Mouse (Mus musculus): Measurements from ENCODE around the gene Cdc42se2.

- TF ChIP-seq MAX (IDR thresholded peaks at IDR 0.05; ENCODE audit: low read length) (no peak), IRF4 (IDR thresholded peaks at IDR 0.05; ENCODE audit: low read depth, low read length) (no peak), CHD2 (IDR thresholded peaks at IDR 0.05; ENCODE audit: low read length) (no peak), POLR2A (IDR thresholded peaks at IDR 0.05; ENCODE audit: low read depth, low read length) (no peak), EP300 (IDR thresholded peaks at IDR 0.05; ENCODE audit: low read length) (no peak), CTCF (conservative IDR thresholded peaks at IDR 0.05 in 1 of 2, IDR thresholded peaks at IDR 0.05 in 1 of 2; ENCODE audit: low read depth in 2 of 2, low read length in 2 of 2) (no peak)
Observed at GRCm38 (mm10) chr11:54690171-54690570, 97.3 kb downstream of the Cdc42se2 start.
